Mouse (Mus musculus) bone marrow, adult 2 months (tissue): ENCODE measurements around the gene Cyp27a1. TPM values are rescaled to one million over a fixed set of nuclear protein-coding genes. Genes with fewer than 3 reads are reported as not detected.

Experiments used
- H3K27ac ChIP-seq: fragments of 200-500 bp; 2 replicates; pipeline ENCODE4 v1.5.1; 2012; ENCODE audit warnings: low read depth, mild to moderate bottlenecking, control low read depth, inconsistent platforms, low read length; ENCODE audit not compliant: control insufficient read depth, poor library complexity, insufficient read depth
- H3K4me1 ChIP-seq: fragments of 200-500 bp; 2 replicates; pipeline ENCODE4 v1.6.1; 2011; ENCODE audit warnings: low read length; ENCODE audit not compliant: control insufficient read depth, insufficient read depth
- H3K4me3 ChIP-seq: fragments of 200-500 bp; replicated peaks from 2 replicates; pipeline ENCODE3; 2011; ENCODE audit warnings: mild to moderate bottlenecking, low read depth, low read length, control low read depth; ENCODE audit not compliant: control insufficient read depth
- CTCF ChIP-seq: fragments of 200-500 bp; IDR thresholded peaks from 2 replicates; pipeline ENCODE4 v1.5.1; 2011; ENCODE audit warnings: low read length, control low read depth; ENCODE audit not compliant: control insufficient read depth, insufficient read depth
- POLR2A ChIP-seq: fragments of 200-500 bp; IDR thresholded peaks from 2 replicates; pipeline ENCODE4 v1.6.1; 2011; ENCODE audit warnings: low read depth, mild to moderate bottlenecking, control low read depth, low read length, borderline replicate concordance; ENCODE audit not compliant: control insufficient read depth
- WGBS: fragments of 180-500 bp; shearing (Covaris S2); methylation state at CpG from one replicate; pipeline ENCODE4 v1.1.7; 2018; 5-methylcytosine and 5-hydroxymethylcytosine counted together
- polyA plus RNA-seq: library from polyadenylated mRNA; stranded (reverse); fragments of >200 nt; gene quantifications from 2 replicates; pipeline ENCODE4 v1.2.4, GENCODE M21; 2011; ENCODE audit warnings: low replicate concordance; ENCODE audit not compliant: missing spikeins, insufficient read depth, insufficient read length

Gene Cyp27a1
- polyA plus RNA-seq, 1 experiment = 16.4 TPM

DNA sequence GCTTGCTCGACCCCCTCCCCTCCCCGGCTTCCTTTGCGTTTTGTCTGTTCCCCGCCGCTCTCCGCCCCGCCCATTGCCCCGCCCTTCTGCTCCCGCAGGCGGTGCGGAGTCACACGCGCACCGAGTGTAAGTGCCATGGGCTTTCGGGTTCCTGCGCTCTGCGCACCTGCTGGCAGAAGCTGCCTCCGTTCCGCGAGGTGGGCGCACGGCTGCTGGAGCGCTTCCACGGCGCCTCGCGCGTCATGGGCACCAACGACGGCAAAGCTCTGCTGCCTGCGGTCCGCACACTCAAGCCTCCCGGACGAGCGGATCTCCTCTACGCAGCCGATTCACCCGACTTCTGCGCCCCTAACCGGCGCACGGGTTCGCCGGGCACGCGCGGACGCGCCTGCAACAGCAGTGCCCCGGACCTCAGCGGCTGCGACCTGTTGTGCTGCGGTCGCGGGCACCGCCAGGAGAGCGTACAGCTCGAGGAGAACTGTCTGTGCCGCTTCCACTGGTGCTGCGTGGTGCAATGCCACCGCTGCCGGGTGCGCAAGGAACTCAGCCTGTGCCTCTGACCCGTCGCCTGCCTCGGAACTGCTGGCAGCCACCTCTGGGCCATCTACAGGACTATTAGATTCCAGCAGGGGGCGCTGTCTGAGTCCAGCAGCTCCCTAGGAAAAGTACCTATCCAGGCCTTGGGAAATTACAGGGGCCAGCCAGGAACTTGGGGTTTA lies 70.8 kb downstream of the Cyp27a1 start:
- peak overlapping the region; percentile 26 for H3K4me3 ChIP-seq
- TF ChIP-seq POLR2A (no peak), CTCF (peak; percentile 22; the same call in 1 of the 2 replicates)
- no peak overlapping the region for H3K27ac ChIP-seq
- H3K4me1 ChIP-seq = peaks cover 2% of the 10 kb centered on the region
- under 1% methylated on average over 67 of the region's 67 CpGs for WGBS

Other genes starting within 250 kb of the Cyp27a1 start
- 27.4 and 27.5 TPM in 2 replicates for gene Cnot9, start 207.5 kb upstream of the Cyp27a1 start, polyA plus RNA-seq
- gene Plcd4, start 170.7 kb upstream of the Cyp27a1 start, polyA plus RNA-seq = not detected in 2 replicates
- gene Usp37, start 169.3 kb upstream of the Cyp27a1 start, polyA plus RNA-seq = 8.7 and 10.1 TPM in 2 replicates
- 6.8 and 12.0 TPM in 2 replicates for gene Zfp142, start 125.3 kb upstream of the Cyp27a1 start, polyA plus RNA-seq
- gene Bcs1l, start 125.3 kb upstream of the Cyp27a1 start, polyA plus RNA-seq = 5.7 and 7.8 TPM in 2 replicates
- 22.5 and 33.6 TPM in 2 replicates for gene Rnf25, start 112.2 kb upstream of the Cyp27a1 start, polyA plus RNA-seq
- 0.70 and 1.6 TPM in 2 replicates for gene Stk36, start 112.1 kb upstream of the Cyp27a1 start, polyA plus RNA-seq
- 12.2 and 28.2 TPM in 2 replicates for gene Ttll4, start 51.8 kb upstream of the Cyp27a1 start, polyA plus RNA-seq
- 0.52 TPM in 1 of 2 replicates, not detected in the other for gene Prkag3, start 35.6 kb downstream of the Cyp27a1 start, polyA plus RNA-seq
- not detected in 2 replicates for gene Wnt6, start 58.3 kb downstream of the Cyp27a1 start, polyA plus RNA-seq
- gene Wnt10a, start 77.9 kb downstream of the Cyp27a1 start, polyA plus RNA-seq = not detected in 2 replicates
- gene Cdk5r2, start 141.4 kb downstream of the Cyp27a1 start, polyA plus RNA-seq = not detected in 2 replicates
- gene Fev, start 171.8 kb downstream of the Cyp27a1 start, polyA plus RNA-seq = not detected in 2 replicates
- not detected in 2 replicates for gene Cryba2, start 179.6 kb downstream of the Cyp27a1 start, polyA plus RNA-seq
- not detected in 2 replicates for gene Cfap65, start 222.0 kb downstream of the Cyp27a1 start, polyA plus RNA-seq
- 0.82 TPM in 1 of 2 replicates, not detected in the other for gene Ihh, start 238.1 kb downstream of the Cyp27a1 start, polyA plus RNA-seq